Mouse (Mus musculus): Measurements from ENCODE around the gene Phldb2. TPM values are rescaled to one million over a fixed set of nuclear protein-coding genes. Genes with fewer than 3 reads are reported as not detected.

Gene Phldb2
- polyA plus RNA-seq, 1 experiment from 2014 or later: 77.8 TPM

DNA sequence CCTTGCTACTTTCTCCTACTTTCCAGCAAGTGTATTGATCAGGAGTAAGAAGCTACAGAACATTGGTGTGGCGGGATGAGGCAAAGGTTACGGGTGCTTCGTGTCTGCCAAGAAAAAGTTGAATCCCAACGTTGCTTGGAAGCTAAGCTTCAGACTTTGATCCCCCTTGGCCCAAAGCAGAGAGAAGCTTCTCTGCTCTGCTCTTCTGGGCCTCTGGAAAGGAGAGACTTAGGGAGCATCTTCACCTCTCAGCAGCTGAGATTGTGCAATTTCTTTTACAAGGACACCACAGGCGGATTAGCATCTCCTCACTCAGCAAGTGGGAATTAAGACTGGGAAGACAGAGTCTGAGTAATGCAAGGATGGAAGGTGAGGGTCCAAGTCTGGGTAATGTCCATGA, 26.5 kb downstream of the Phldb2 start:
- H3K9ac ChIP-seq: no peak overlapping the region
- no peak for ATAC-seq (ENCODE audit: insufficient number of reproducible peaks, insufficient read depth, low FRiP score, low TSS enrichment)
- peaks cover 14% of the 10 kb centered on the region for H3K4me1 ChIP-seq
- H3K9me3 ChIP-seq: no peaks in the 10 kb centered on the region
- no peaks in the 10 kb centered on the region for H3K27me3 ChIP-seq
- H3K36me3 ChIP-seq: no peaks in the 10 kb centered on the region
- H3K4me3 ChIP-seq: no peak overlapping the region
- WGBS: 91% methylated on average over 5 of the region's 5 CpGs
- H3K4me2 ChIP-seq (replicated peaks): no peak overlapping the region
- H3K27ac ChIP-seq: no peak overlapping the region

- Histone ChIP-seq H3K4me1 (peaks cover 20% of the 10 kb centered on the region), H3K36me3 (no peaks in the 10 kb centered on the region), H3K9ac (no peak overlapping the region), H3K4me2 (replicated peaks) (no peak overlapping the region), H3K27me3 (no peaks in the 10 kb centered on the region), H3K9me3 (no peaks in the 10 kb centered on the region), H3K27ac (no peak overlapping the region), H3K4me3 (no peak overlapping the region)
- ATAC-seq (ENCODE audit: insufficient number of reproducible peaks, insufficient read depth, low FRiP score, low TSS enrichment): no peak
- 53% methylated on average over 6 of the region's 6 CpGs for WGBS
These were observed 29.5 kb downstream of the Phldb2 start for GRCm38 (mm10) chr16:45923731-45924424.

DNA sequence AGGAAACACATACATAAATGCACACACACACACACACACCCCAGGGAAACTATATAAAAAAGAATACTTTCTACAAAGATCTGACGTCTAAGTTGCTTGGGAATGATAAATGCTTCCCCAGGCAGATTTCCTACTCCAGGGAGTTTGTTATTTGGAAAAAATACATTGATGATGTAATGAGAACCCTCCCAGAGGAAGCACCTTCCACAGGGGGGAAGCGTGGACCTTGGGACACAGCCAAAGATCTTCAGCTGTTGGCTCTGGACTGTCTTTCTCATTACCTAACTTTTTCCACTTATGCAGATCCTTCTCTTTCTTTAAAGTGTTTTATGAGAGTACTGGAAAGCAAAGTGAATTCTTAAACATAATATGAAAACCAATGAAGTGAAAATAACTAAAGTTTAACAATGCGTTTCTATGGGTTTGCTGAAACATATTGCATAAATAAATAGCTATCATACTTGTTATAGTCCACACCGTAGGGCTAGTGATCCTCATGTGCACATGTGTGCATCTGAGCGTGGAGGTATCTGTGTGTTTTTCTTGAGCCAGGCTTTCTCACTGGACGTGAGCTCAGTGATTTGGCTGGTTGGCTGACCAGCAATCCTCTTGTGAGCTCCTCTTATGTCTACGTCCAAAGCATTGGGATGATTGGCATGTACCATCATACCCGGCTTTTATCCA, 30.7 kb downstream of the Phldb2 start:
- WGBS: 75% methylated on average over 8 of the region's 8 CpGs

DNA sequence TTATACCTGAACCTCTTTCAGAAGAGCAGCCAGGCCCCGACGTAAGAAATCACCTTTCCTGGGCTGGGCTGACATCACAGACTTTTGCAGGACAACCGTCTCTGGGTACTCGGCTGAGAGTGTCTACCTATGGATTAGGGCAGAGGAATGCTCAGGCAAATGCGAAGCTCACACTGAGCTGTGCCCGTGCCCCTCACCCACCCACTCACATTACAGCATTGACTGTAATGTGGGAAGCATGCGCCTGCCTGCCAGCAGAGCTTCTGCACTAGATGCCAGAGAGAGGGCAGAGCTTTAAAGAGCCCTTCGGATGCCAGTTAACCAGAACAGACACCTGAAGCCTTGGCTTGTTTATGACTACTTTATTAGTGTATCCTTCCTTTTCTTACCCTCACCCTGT, 33.8 kb downstream of the Phldb2 start:
- no peak overlapping the region for H3K9ac ChIP-seq
- H3K4me2 ChIP-seq (replicated peaks): no peak overlapping the region
- H3K4me1 ChIP-seq: peaks cover 13% of the 10 kb centered on the region
- 64% methylated on average over 8 of the region's 8 CpGs for WGBS
- no peaks in the 10 kb centered on the region for H3K27me3 ChIP-seq
- H3K4me3 ChIP-seq: no peak overlapping the region
- no peaks in the 10 kb centered on the region for H3K36me3 ChIP-seq
- H3K27ac ChIP-seq: no peak overlapping the region
- H3K9me3 ChIP-seq: no peaks in the 10 kb centered on the region
- no peak for ATAC-seq (ENCODE audit: insufficient number of reproducible peaks, insufficient read depth, low FRiP score, low TSS enrichment)

More for the DNA sequence above, 30.7 kb downstream of the Phldb2 start:
- H3K4me3 ChIP-seq: no peak overlapping the region
- H3K9me3 ChIP-seq: no peaks in the 10 kb centered on the region
- no peak overlapping the region for H3K27ac ChIP-seq
- ATAC-seq (ENCODE audit: insufficient number of reproducible peaks, insufficient read depth, low FRiP score, low TSS enrichment): no peak
- H3K27me3 ChIP-seq: no peaks in the 10 kb centered on the region
- H3K9ac ChIP-seq: no peak overlapping the region
- H3K4me1 ChIP-seq: peaks cover 14% of the 10 kb centered on the region
- no peak overlapping the region for H3K4me2 ChIP-seq (replicated peaks)
- no peaks in the 10 kb centered on the region for H3K36me3 ChIP-seq

DNA sequence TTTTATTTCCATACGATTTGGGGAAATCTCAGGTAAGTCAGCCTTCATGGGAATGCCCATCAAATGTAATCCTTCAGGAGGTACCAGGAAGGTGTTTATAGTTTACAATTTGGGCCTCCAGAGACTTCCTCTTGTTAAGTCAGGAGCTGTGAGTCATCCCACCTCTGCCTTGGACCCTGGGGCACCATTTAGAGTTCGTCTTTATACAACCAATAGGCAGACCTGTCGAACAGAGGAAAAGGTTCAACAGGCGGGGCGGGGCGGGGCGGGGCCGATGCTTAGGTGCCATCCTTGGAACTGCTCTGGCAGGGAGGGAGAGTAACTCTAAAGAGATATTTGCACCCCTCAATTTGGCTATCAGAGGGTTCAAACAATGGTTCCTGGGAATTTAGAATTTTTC, 49.8 kb downstream of the Phldb2 start:
- H3K36me3 ChIP-seq: no peaks in the 10 kb centered on the region
- H3K9ac ChIP-seq: no peak overlapping the region
- no peaks in the 10 kb centered on the region for H3K27me3 ChIP-seq
- no peak overlapping the region for H3K4me2 ChIP-seq (replicated peaks)
- no peaks in the 10 kb centered on the region for H3K9me3 ChIP-seq
- H3K27ac ChIP-seq: no peak overlapping the region
- ATAC-seq (ENCODE audit: insufficient number of reproducible peaks, insufficient read depth, low FRiP score, low TSS enrichment): no peak
- no peaks in the 10 kb centered on the region for H3K4me1 ChIP-seq
- no peak overlapping the region for H3K4me3 ChIP-seq
- 83% methylated on average over 8 of the region's 8 CpGs for WGBS

GRCm38 (mm10) chr16:45898459-45898858, 54.9 kb downstream of the Phldb2 start:
- Histone ChIP-seq H3K27me3 (no peaks in the 10 kb centered on the region), H3K9me3 (no peaks in the 10 kb centered on the region), H3K4me2 (replicated peaks) (no peak overlapping the region), H3K36me3 (no peaks in the 10 kb centered on the region), H3K27ac (no peak overlapping the region), H3K4me1 (peaks cover 16% of the 10 kb centered on the region), H3K4me3 (no peak overlapping the region), H3K9ac (no peak overlapping the region)
- WGBS: 92% methylated on average over 3 of the region's 3 CpGs
- ATAC-seq (ENCODE audit: insufficient number of reproducible peaks, insufficient read depth, low FRiP score, low TSS enrichment): no peak

DNA sequence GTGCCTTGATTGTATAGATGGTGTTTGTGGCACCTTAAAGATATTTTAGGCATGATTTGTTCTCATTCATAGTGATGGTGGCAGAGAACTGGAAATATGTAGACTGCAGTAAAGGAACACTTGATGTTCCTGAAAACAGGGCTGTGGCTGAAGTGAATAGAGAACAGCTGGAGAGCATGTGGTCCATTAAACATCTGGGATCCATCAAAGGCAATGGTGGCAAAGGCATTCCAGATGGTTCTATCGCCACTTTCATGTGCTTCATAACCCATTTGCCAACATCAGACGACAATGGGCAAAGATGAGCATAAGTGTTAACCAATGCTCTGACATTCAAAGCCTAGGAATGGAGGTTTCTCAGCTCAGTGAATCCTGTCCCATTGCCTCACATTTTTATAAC, 56.8 kb downstream of the Phldb2 start:
- no peak overlapping the region for H3K27ac ChIP-seq
- WGBS: 28% methylated on average over 2 of the region's 2 CpGs
- no peaks in the 10 kb centered on the region for H3K9me3 ChIP-seq
- H3K4me2 ChIP-seq (replicated peaks): no peak overlapping the region
- no peaks in the 10 kb centered on the region for H3K36me3 ChIP-seq
- peaks cover 26% of the 10 kb centered on the region for H3K4me1 ChIP-seq
- no peak overlapping the region for H3K4me3 ChIP-seq
- ATAC-seq (ENCODE audit: insufficient number of reproducible peaks, insufficient read depth, low FRiP score, low TSS enrichment): no peak
- no peaks in the 10 kb centered on the region for H3K27me3 ChIP-seq
- H3K9ac ChIP-seq: no peak overlapping the region

GRCm38 (mm10) chr16:45894998-45895397, 58.4 kb downstream of the Phldb2 start:
- H3K4me1 ChIP-seq: peaks cover 26% of the 10 kb centered on the region
- 25% methylated on average over 5 of the region's 5 CpGs for WGBS
- no peak for ATAC-seq (ENCODE audit: insufficient number of reproducible peaks, insufficient read depth, low FRiP score, low TSS enrichment)
- H3K9ac ChIP-seq: no peak overlapping the region
- peak overlapping the region; percentile 75; the same call in 1 of the 2 replicates for H3K27ac ChIP-seq
- no peaks in the 10 kb centered on the region for H3K27me3 ChIP-seq
- no peaks in the 10 kb centered on the region for H3K36me3 ChIP-seq
- no peaks in the 10 kb centered on the region for H3K9me3 ChIP-seq
- H3K4me2 ChIP-seq (replicated peaks): no peak overlapping the region
- no peak overlapping the region for H3K4me3 ChIP-seq

DNA sequence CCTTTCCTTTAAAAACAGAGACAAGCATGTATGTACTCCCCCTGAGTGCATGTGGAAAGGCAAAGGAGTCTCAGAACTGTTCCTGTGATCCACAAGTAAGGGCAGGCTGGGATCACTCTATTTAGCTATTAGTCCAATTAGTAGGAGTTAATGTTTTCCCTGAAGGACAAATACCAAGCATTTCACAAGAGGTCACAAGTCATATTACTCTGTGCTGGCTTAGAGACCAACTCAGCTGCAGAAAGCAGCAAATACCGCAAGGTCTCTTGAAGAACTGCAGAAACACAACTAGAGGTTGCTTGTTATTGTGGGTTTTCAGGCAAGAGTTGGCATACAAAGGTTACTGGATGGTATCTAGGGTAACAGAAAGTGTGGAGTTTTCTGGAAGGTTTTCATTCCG, 59.6 kb downstream of the Phldb2 start:
- Histone ChIP-seq H3K36me3 (no peaks in the 10 kb centered on the region), H3K27ac (peak overlapping the region; percentile 36; the same call in 1 of the 2 replicates), H3K9ac (no peak overlapping the region), H3K4me2 (replicated peaks) (no peak overlapping the region), H3K27me3 (no peaks in the 10 kb centered on the region), H3K4me3 (no peak overlapping the region), H3K9me3 (no peaks in the 10 kb centered on the region), H3K4me1 (peaks cover 26% of the 10 kb centered on the region)
- WGBS: 70% methylated on average over 2 of the region's 2 CpGs
- ATAC-seq (ENCODE audit: insufficient number of reproducible peaks, insufficient read depth, low FRiP score, low TSS enrichment): no peak

- Histone ChIP-seq H3K9me3 (no peaks in the 10 kb centered on the region), H3K4me1 (peaks cover 26% of the 10 kb centered on the region), H3K4me3 (no peak overlapping the region), H3K27me3 (no peaks in the 10 kb centered on the region), H3K9ac (no peak overlapping the region), H3K4me2 (replicated peaks) (no peak overlapping the region), H3K36me3 (no peaks in the 10 kb centered on the region), H3K27ac (peak overlapping the region; percentile 83)
- 12% methylated on average over 1 of the region's 1 CpGs for WGBS
- ATAC-seq (ENCODE audit: insufficient number of reproducible peaks, insufficient read depth, low FRiP score, low TSS enrichment): peak; percentile 74
These were observed 60.5 kb downstream of the Phldb2 start for GRCm38 (mm10) chr16:45892928-45893327.

GRCm38 (mm10) chr16:45890471-45891200, 62.8 kb downstream of the Phldb2 start:
- H3K27ac ChIP-seq: no peak overlapping the region
- H3K4me1 ChIP-seq: peaks cover 17% of the 10 kb centered on the region
- WGBS: 71% methylated on average over 4 of the region's 4 CpGs
- H3K4me3 ChIP-seq: no peak overlapping the region
- no peaks in the 10 kb centered on the region for H3K36me3 ChIP-seq
- no peak overlapping the region for H3K9ac ChIP-seq
- H3K27me3 ChIP-seq: no peaks in the 10 kb centered on the region
- no peaks in the 10 kb centered on the region for H3K9me3 ChIP-seq
- no peak overlapping the region for H3K4me2 ChIP-seq (replicated peaks)
- no peak for ATAC-seq (ENCODE audit: insufficient number of reproducible peaks, insufficient read depth, low FRiP score, low TSS enrichment)

- H3K4me3 ChIP-seq: no peak overlapping the region
- no peak overlapping the region for H3K4me2 ChIP-seq (replicated peaks)
- ATAC-seq (ENCODE audit: insufficient number of reproducible peaks, insufficient read depth, low FRiP score, low TSS enrichment): no peak
- no peaks in the 10 kb centered on the region for H3K36me3 ChIP-seq
- no peaks in the 10 kb centered on the region for H3K27me3 ChIP-seq
- no peaks in the 10 kb centered on the region for H3K9me3 ChIP-seq
- 60% methylated on average over 4 of the region's 4 CpGs for WGBS
- no peak overlapping the region for H3K9ac ChIP-seq
- H3K4me1 ChIP-seq: peaks cover 17% of the 10 kb centered on the region
- no peak overlapping the region for H3K27ac ChIP-seq
These were observed 63.8 kb downstream of the Phldb2 start for GRCm38 (mm10) chr16:45889636-45890035.
